Mouse (Mus musculus) cerebellum, adult 8-10 months (tissue): ENCODE measurements around the gene Gm3727.
"Not testable (repeated sequence)": the region's sequence is repeated elsewhere in the genome, so short reads cannot be mapped to it uniquely, and the experiment has no call there.

Experiments used
- DNase-seq: peaks from one replicate; pipeline ENCODE4 v3.0.0; 2022

The Gm3727 gene

DNA sequence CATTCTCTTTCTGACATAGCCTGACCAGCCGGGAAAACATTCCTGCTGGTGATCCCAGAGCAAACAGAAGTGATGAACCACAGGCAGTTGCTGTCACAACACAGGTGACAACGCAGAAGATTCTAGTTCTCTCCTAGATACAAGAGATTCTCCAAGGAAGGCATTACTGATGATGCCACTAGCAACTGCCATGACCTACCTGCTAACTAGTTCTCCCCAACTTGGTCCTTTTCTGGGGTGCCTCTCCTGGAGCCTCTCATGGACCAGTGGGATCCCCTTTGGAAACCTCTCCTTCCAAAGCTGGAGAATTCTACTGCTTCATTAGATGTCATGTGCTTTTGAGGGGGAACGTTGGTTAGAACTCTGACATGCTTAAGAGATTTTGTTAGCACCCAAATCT, at the start of gene Gm3727:
Gm3727 (minus strand) TSS at position 101 of the 400 bp plus-strand sequence.
- not testable (repeated sequence) for DNase-seq

- not testable (repeated sequence) for DNase-seq
Measured at GRCm38 (mm10) chr14:7243498-7243897, 21.0 kb downstream of the Gm3727 start.
